Mouse (Mus musculus) heart, postnatal 0 days (tissue): Measurements from ENCODE around the gene Pgp.

Source experiments
- CTCF ChIP-seq: IDR thresholded peaks from 2 replicates; pipeline ENCODE4 v1.5.1; 2016; ENCODE audit warnings: antibody characterized with exemption, control low read depth, low read depth
- EP300 ChIP-seq: IDR thresholded peaks from 2 replicates; pipeline ENCODE4 v1.6.1; 2016; ENCODE audit warnings: antibody characterized with exemption, low read depth

DNA sequence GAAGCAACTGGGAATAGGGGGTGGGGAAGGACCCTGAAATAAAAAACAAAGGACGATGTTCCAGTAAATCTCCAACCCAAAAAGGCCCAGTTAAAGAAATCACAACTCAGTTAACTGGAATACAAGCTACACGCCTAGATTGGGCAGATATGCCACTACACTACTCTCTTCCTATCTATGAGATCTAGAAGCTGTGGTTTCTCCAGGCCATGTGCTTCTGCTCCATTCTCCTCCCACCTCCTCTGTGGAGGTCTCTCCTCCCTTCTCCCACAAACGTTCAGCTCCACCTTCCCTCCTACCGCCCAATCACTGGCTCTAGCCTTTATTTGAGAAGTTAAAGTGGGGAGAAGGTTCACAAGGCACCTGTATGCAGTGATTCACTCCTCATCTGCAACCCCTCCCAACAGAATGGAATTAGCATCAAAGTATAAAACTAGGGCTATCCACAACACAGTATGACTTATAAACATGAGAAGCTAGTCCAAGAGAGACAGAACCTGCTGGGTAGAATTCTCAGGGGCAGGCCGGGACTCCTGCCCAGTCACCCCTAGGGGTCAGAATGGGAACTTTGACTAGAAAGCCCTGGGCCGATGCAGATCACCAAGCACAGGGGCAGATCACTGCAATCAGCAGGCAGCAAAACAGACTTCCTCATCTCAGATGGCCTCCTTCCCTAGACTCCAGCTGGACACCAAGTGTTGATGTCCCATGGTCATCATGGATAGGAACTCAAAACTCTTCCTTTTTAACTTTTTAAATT lies 6.6 kb upstream of the Pgp start:
- TF ChIP-seq CTCF (no peak), EP300 (no peak)
